Mouse (Mus musculus): ENCODE measurements around the gene Rin3. TPM values are rescaled to one million over a fixed set of nuclear protein-coding genes. Genes with fewer than 3 reads are reported as not detected.
A peak's percentile ranks its signal among the peaks of the same experiment; 100 is the strongest.

Rin3 gene
- polyA plus RNA-seq, 1 experiment from 2014 or later, result 9.2 TPM

- H3K36me3 ChIP-seq (ENCODE audit: control insufficient read depth, insufficient read depth), result no peaks in the 10 kb centered on the region
- H3K27me3 ChIP-seq (ENCODE audit: control insufficient read depth, insufficient read depth, low read depth, low read length), result no peaks in the 10 kb centered on the region
- H3K9me3 ChIP-seq (replicated peaks; ENCODE audit: control insufficient read depth, low read length), result no peaks in the 10 kb centered on the region
- no peak for ATAC-seq (ENCODE audit: low read depth)
- no peak overlapping the region for H3K4me2 ChIP-seq (ENCODE audit: low read depth, low read length)
- no peak overlapping the region for H3K27ac ChIP-seq (ENCODE audit: low read length)
- H3K9ac ChIP-seq (ENCODE audit: low read depth, low read length), result no peak overlapping the region
- peaks cover 30% of the 10 kb centered on the region for H3K4me1 ChIP-seq (ENCODE audit: control insufficient read depth, low read depth, low read length)
- H3K4me3 ChIP-seq (ENCODE audit: low read depth, low read length), result no peak overlapping the region
- 49% methylated on average over 7 of the region's 7 CpGs for WGBS (ENCODE audit: insufficient replicate concordance)
Observed at GRCm38 (mm10) chr12:102292501-102293215, 9.8 kb downstream of the Rin3 start.

- Histone ChIP-seq H3K27me3 (ENCODE audit: control insufficient read depth, insufficient read depth, low read depth, low read length) (no peaks in the 10 kb centered on the region), H3K9ac (ENCODE audit: low read depth, low read length) (no peak overlapping the region), H3K27ac (ENCODE audit: low read length) (no peak overlapping the region), H3K36me3 (ENCODE audit: control insufficient read depth, insufficient read depth) (no peaks in the 10 kb centered on the region), H3K4me1 (ENCODE audit: control insufficient read depth, low read depth, low read length) (peaks cover 29% of the 10 kb centered on the region), H3K4me2 (ENCODE audit: low read depth, low read length) (no peak overlapping the region), H3K9me3 (replicated peaks; ENCODE audit: control insufficient read depth, low read length) (no peaks in the 10 kb centered on the region), H3K4me3 (ENCODE audit: low read depth, low read length) (no peak overlapping the region)
- no peak for ATAC-seq (ENCODE audit: low read depth)
- WGBS (ENCODE audit: insufficient replicate concordance), result 59% methylated on average over 5 of the region's 5 CpGs
Observed at GRCm38 (mm10) chr12:102294634-102295033, 11.8 kb downstream of the Rin3 start.

- Histone ChIP-seq H3K27me3 (ENCODE audit: control insufficient read depth, insufficient read depth, low read depth, low read length) (no peaks in the 10 kb centered on the region), H3K4me1 (ENCODE audit: control insufficient read depth, low read depth, low read length) (peaks cover 31% of the 10 kb centered on the region), H3K4me3 (ENCODE audit: low read depth, low read length) (no peak overlapping the region), H3K36me3 (ENCODE audit: control insufficient read depth, insufficient read depth) (no peaks in the 10 kb centered on the region), H3K4me2 (ENCODE audit: low read depth, low read length) (no peak overlapping the region), H3K9me3 (replicated peaks; ENCODE audit: control insufficient read depth, low read length) (no peaks in the 10 kb centered on the region), H3K27ac (ENCODE audit: low read length) (no peak overlapping the region), H3K9ac (ENCODE audit: low read depth, low read length) (no peak overlapping the region)
- no peak for ATAC-seq (ENCODE audit: low read depth)
- 30% methylated on average over 7 of the region's 7 CpGs for WGBS (ENCODE audit: insufficient replicate concordance)
Observed at GRCm38 (mm10) chr12:102295230-102295629, 12.4 kb downstream of the Rin3 start.

- Histone ChIP-seq H3K36me3 (ENCODE audit: control insufficient read depth, insufficient read depth) (no peaks in the 10 kb centered on the region), H3K27ac (ENCODE audit: low read length) (no peak overlapping the region), H3K4me2 (ENCODE audit: low read depth, low read length) (no peak overlapping the region), H3K4me3 (ENCODE audit: low read depth, low read length) (no peak overlapping the region), H3K4me1 (ENCODE audit: control insufficient read depth, low read depth, low read length) (peaks cover 31% of the 10 kb centered on the region), H3K9ac (ENCODE audit: low read depth, low read length) (no peak overlapping the region), H3K27me3 (ENCODE audit: control insufficient read depth, insufficient read depth, low read depth, low read length) (no peaks in the 10 kb centered on the region), H3K9me3 (replicated peaks; ENCODE audit: control insufficient read depth, low read length) (no peaks in the 10 kb centered on the region)
- 61% methylated on average over 8 of the region's 8 CpGs for WGBS (ENCODE audit: insufficient replicate concordance)
- no peak for ATAC-seq (ENCODE audit: low read depth)
Observed at GRCm38 (mm10) chr12:102295662-102296061, 12.8 kb downstream of the Rin3 start.

GRCm38 (mm10) chr12:102296361-102296760 is 13.5 kb downstream of the Rin3 start:
- Histone ChIP-seq H3K9ac (ENCODE audit: low read depth, low read length) (no peak overlapping the region), H3K36me3 (ENCODE audit: control insufficient read depth, insufficient read depth) (no peaks in the 10 kb centered on the region), H3K4me3 (ENCODE audit: low read depth, low read length) (no peak overlapping the region), H3K9me3 (replicated peaks; ENCODE audit: control insufficient read depth, low read length) (no peaks in the 10 kb centered on the region), H3K27ac (ENCODE audit: low read length) (no peak overlapping the region), H3K4me2 (ENCODE audit: low read depth, low read length) (no peak overlapping the region), H3K4me1 (ENCODE audit: control insufficient read depth, low read depth, low read length) (peaks cover 31% of the 10 kb centered on the region), H3K27me3 (ENCODE audit: control insufficient read depth, insufficient read depth, low read depth, low read length) (no peaks in the 10 kb centered on the region)
- 51% methylated on average over 1 of the region's 1 CpGs for WGBS (ENCODE audit: insufficient replicate concordance)
- no peak for ATAC-seq (ENCODE audit: low read depth)

GRCm38 (mm10) chr12:102296967-102297366 is 14.1 kb downstream of the Rin3 start:
- no peak overlapping the region for H3K4me3 ChIP-seq (ENCODE audit: low read depth, low read length)
- H3K27ac ChIP-seq (ENCODE audit: low read length), result no peak overlapping the region
- no peak overlapping the region for H3K4me2 ChIP-seq (ENCODE audit: low read depth, low read length)
- WGBS (ENCODE audit: insufficient replicate concordance), result 44% methylated on average over 4 of the region's 4 CpGs
- no peaks in the 10 kb centered on the region for H3K36me3 ChIP-seq (ENCODE audit: control insufficient read depth, insufficient read depth)
- no peak for ATAC-seq (ENCODE audit: low read depth)
- H3K27me3 ChIP-seq (ENCODE audit: control insufficient read depth, insufficient read depth, low read depth, low read length), result no peaks in the 10 kb centered on the region
- H3K4me1 ChIP-seq (ENCODE audit: control insufficient read depth, low read depth, low read length), result peaks cover 26% of the 10 kb centered on the region
- no peaks in the 10 kb centered on the region for H3K9me3 ChIP-seq (replicated peaks; ENCODE audit: control insufficient read depth, low read length)
- H3K9ac ChIP-seq (ENCODE audit: low read depth, low read length), result no peak overlapping the region

- Histone ChIP-seq H3K4me1 (ENCODE audit: control insufficient read depth, low read depth, low read length) (peaks cover 39% of the 10 kb centered on the region), H3K4me3 (ENCODE audit: low read depth, low read length) (no peak overlapping the region), H3K27me3 (ENCODE audit: control insufficient read depth, insufficient read depth, low read depth, low read length) (no peaks in the 10 kb centered on the region), H3K9me3 (replicated peaks; ENCODE audit: control insufficient read depth, low read length) (no peaks in the 10 kb centered on the region), H3K9ac (ENCODE audit: low read depth, low read length) (no peak overlapping the region), H3K4me2 (ENCODE audit: low read depth, low read length) (no peak overlapping the region), H3K27ac (ENCODE audit: low read length) (0 out of 2 replicates have a peak overlapping the region, but pooled peaks have one; percentile 0), H3K36me3 (ENCODE audit: control insufficient read depth, insufficient read depth) (no peaks in the 10 kb centered on the region)
- 19% methylated on average over 5 of the region's 5 CpGs for WGBS (ENCODE audit: insufficient replicate concordance)
- peak; percentile 63 for ATAC-seq (ENCODE audit: low read depth)
Observed at GRCm38 (mm10) chr12:102299209-102299608, 16.4 kb downstream of the Rin3 start.

- 27% methylated on average over 1 of the region's 1 CpGs for WGBS (ENCODE audit: insufficient replicate concordance)
- no peak overlapping the region for H3K27ac ChIP-seq (ENCODE audit: low read length)
Observed at GRCm38 (mm10) chr12:102301585-102301984, 18.7 kb downstream of the Rin3 start.

GRCm38 (mm10) chr12:102302322-102302721 is 19.5 kb downstream of the Rin3 start:
- no peak for ATAC-seq (ENCODE audit: low read depth)
- 45% methylated on average over 9 of the region's 9 CpGs for WGBS (ENCODE audit: insufficient replicate concordance)
- Histone ChIP-seq H3K27ac (ENCODE audit: low read length) (no peak overlapping the region), H3K9ac (ENCODE audit: low read depth, low read length) (no peak overlapping the region), H3K4me1 (ENCODE audit: control insufficient read depth, low read depth, low read length) (peaks cover 34% of the 10 kb centered on the region), H3K27me3 (ENCODE audit: control insufficient read depth, insufficient read depth, low read depth, low read length) (no peaks in the 10 kb centered on the region), H3K4me3 (ENCODE audit: low read depth, low read length) (no peak overlapping the region), H3K4me2 (ENCODE audit: low read depth, low read length) (no peak overlapping the region), H3K9me3 (replicated peaks; ENCODE audit: control insufficient read depth, low read length) (no peaks in the 10 kb centered on the region), H3K36me3 (ENCODE audit: control insufficient read depth, insufficient read depth) (no peaks in the 10 kb centered on the region)

More at GRCm38 (mm10) chr12:102301585-102301984, 18.7 kb downstream of the Rin3 start:
- Histone ChIP-seq H3K4me3 (ENCODE audit: low read depth, low read length) (no peak overlapping the region), H3K9me3 (replicated peaks; ENCODE audit: control insufficient read depth, low read length) (no peaks in the 10 kb centered on the region), H3K4me2 (ENCODE audit: low read depth, low read length) (no peak overlapping the region), H3K9ac (ENCODE audit: low read depth, low read length) (no peak overlapping the region), H3K4me1 (ENCODE audit: control insufficient read depth, low read depth, low read length) (peaks cover 40% of the 10 kb centered on the region), H3K36me3 (ENCODE audit: control insufficient read depth, insufficient read depth) (no peaks in the 10 kb centered on the region), H3K27me3 (ENCODE audit: control insufficient read depth, insufficient read depth, low read depth, low read length) (no peaks in the 10 kb centered on the region)
- no peak for ATAC-seq (ENCODE audit: low read depth)

Data from liver, embryonic 16.5 days (tissue).